Mouse (Mus musculus): Measurements from ENCODE around the gene Alg12.

DNA sequence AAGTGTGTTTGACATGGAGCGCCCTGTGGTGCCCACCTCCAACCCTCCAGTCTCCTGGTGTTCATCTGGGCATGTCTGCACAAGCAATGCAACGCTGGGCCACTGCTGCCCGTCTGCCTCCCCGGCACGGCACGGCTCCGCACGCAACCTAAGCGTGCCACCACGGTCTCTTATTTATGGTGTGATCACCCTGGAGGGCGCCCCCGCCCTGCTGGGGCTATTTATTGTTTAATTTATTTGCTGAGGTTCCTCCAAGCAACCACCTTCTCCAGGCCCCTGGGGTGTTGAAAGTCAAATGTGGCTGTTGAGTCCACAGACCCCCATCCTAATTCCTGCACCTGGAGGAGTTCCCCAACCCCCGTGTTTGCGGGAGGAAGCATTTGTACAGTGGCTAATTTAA is 45.9 kb upstream of the Alg12 start:
- TF ChIP-seq POLR2A (IDR thresholded peaks at IDR 0.05; ENCODE audit: control insufficient read depth, low read depth, low read length) (no peak), CTCF (IDR thresholded peaks at IDR 0.05; ENCODE audit: control insufficient read depth, insufficient read depth, insufficient replicate concordance, low read depth, low read length) (no peak)
